Mouse (Mus musculus): ENCODE results near the gene Rps6kb1.

DNA sequence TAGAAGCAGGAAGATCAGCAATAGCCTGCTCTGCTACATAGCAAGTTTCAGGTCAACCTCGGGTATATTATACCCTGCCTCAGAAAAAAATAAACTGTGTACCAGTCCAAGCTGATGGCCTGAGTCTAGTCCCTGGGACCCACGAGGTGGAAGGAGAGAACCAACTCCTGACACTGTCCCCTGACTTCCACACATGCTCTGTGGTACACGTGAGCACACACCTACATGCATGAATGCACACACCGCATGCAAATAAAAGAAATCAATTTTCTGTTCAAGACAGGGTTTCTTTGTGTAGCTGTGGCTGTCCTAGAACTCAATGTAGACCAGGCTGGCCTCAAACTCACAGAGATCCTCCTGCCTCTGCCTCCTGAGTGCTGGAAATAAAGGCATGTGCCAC, 13.7 kb upstream of the Rps6kb1 start:
- TF ChIP-seq POLR2A (IDR thresholded peaks at IDR 0.05; ENCODE audit: insufficient read depth, low read depth, low read length) (no peak), CTCF (IDR thresholded peaks at IDR 0.05; ENCODE audit: insufficient read depth, low read depth, low read length) (no peak)
